Mouse (Mus musculus) kidney, adult 8-10 months (tissue): ENCODE results near the gene Galr3.
"Not testable (repeated sequence)": the region's sequence is repeated elsewhere in the genome, so short reads cannot be mapped to it uniquely, and the experiment has no call there.

ENCODE experiments used
- DNase-seq, 2 experiments: peaks; one replicate each; pipeline ENCODE4 v3.0.0; 2022

Gene Galr3

GRCm38 (mm10) chr15:79041585-79041984 is at the start of gene Galr3:
Gene Galr3 (plus strand): TSS chr15:79041885.
- DNase-seq: no peak

- DNase-seq: no peak
Measured at GRCm38 (mm10) chr15:78992235-78992634, 49.5 kb upstream of the Galr3 start.

DNA sequence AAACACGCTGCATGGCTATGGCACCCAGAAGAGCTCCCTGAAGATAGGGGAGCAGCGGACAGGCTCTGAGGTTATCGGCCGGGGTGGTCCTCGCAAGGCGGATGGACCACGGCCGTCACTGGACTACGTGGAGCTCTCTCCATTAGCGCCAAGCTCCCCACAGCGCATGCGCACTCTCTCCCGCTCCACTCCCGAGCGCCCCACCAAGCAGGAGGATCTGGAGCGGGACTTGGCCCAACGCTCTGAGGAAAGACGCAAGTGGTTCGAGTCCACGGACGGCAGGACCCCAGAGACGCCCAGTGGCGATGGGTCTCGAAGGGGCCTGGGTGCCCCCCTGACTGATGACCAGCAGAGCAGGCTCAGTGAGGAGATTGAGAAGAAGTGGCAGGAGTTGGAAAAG is 48.8 kb upstream of the Galr3 start:
- DNase-seq: no peak

DNA sequence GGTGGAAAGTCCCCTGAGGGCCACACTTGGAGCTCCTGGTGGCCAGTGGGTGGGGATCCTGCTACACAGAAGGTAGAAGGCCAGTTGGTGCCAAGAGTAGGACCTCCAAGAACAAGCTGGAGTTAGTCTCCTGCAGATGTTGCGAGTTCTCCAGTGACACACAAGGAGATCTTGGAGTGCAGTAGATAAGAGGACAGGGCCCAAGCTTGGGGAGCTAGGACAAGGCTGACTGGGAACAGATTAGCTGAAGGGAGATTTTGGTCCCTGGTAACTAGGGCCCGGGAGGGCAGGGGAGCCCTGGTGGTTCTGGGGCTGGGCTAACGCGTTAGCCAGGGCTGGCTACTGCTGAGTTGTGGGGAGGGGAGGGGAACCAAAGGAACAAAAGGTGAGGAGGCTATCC is 45.8 kb upstream of the Galr3 start:
- DNase-seq: peak in 1 of 2 experiments; percentile 35

DNA sequence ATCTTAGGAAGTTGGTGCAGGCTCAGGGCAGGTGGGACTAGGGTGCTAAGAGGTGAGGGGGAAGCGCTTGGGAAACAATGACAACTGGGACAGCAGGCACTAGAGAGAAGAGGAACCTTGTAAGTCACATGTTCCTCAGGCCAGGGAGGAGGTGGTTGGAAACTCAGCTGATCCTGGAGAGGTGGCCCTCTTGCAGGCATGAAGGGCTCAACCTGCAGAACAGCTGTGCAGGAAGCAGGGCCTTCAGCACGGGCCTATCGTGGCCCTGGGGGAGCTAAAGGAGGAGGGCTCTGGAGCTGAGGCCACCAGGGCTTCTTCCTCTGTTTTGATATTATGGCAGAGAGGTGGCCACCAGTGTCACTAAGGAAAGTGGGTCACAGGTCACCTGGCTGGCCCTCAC is 45.0 kb upstream of the Galr3 start:
- no peak for DNase-seq

DNA sequence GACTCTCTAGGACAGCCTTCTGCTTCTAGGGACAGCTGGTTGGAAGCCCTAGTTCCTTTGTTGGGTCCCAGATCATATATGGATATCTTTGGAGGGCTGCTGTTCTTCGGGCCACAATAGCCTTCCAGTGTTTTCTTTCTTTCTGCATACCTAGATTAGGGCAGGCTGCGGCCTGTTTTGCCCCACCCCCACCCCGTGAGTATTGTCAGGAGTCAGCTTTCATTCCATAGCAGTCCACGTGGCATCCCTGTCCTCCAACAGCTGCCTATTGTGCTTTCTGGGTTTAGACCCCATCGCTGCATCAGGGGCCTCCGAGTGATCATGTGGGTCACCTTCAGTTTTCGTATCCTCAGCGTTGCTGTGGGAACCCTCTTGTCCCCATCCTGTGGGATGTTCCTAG is 43.3 kb upstream of the Galr3 start:
- DNase-seq: no peak

DNA sequence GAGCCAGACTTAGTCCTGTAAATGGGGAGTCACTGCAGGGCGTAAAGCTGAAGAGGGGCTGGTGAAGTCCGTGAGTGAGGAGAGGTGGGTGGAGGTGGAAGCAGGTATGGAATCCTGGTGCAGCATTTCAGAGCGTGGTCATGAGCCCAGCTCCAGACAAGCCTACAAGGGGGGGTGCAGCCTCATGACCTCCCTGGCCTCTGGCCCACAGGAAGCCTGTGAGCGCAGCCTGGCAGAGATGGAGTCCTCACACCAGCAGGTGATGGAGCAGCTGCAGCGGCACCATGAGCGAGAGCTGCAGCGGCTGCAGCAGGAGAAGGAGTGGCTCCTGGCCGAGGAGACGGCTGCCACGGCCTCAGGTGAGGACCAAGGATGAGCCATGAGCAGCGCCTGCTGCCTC is 42.1 kb upstream of the Galr3 start:
- no peak for DNase-seq

DNA sequence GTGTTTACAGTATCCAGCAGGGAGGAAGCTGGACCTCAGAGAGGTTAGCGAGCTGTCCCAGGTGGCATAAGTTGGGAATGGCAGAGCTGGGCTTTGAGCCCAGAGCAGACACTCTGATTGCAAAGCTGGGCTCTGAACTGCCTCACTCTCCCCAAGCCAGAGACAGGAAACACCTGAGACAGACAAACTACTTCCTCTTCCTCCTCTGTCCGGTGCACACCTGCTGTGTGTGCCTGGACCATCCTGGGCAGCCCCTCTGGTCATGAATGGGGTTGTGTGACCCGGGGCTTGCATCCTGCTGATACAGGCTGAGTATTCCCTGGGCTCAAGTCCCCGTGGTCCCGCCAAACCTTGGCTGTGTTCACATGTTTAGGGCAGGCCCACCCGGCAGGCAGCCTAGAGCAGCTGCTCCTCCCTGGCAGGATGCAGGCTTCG is 41.3 kb upstream of the Galr3 start:
- no peak for DNase-seq

DNA sequence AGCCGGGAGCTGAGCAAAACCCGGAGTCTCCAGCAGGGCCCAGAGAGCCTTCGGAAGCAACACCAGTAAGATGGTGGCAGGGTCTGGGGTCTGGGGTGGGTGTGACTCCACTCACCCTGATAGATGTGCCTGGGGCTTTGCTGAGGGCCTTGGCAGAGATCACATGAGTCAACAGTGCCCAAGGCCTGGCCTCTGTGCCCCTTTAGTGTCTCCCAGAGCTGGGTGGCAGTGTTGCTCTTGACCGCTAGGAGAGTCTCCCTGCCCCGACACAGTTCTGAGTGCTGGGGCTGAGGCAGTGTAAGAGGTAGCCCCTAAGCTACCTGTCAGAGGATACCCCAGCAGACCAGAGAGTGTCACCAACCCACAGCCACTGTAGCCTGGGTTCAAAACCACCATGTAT is 40.1 kb upstream of the Galr3 start:
- DNase-seq: no peak

GRCm38 (mm10) chr15:79002036-79002435 is 39.6 kb upstream of the Galr3 start:
- peak; percentile 69 to 79 for DNase-seq

DNA sequence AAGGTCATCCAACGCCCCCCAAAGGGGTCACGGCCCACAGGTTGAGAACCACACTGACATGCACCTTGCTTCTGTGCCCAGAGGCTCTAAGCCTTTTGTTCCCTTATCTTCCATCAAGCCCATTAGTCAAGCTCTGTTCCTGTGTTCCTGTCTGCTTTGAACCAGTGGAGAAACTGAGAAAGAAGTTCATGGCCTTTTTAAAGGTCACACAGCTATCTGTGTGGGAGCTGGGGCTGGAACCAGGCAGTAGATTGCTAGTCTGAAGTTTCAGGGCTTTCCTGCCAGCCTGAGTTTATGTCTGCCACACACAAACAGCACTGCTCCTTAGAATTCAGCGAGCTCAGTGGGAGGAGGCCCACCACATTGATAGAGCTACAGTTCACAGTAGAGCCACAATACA is 38.6 kb upstream of the Galr3 start:
- no peak for DNase-seq

GRCm38 (mm10) chr15:79005581-79005980 is 36.1 kb upstream of the Galr3 start:
- DNase-seq: no peak

GRCm38 (mm10) chr15:79006638-79007037 is 35.0 kb upstream of the Galr3 start:
- DNase-seq: no peak

DNA sequence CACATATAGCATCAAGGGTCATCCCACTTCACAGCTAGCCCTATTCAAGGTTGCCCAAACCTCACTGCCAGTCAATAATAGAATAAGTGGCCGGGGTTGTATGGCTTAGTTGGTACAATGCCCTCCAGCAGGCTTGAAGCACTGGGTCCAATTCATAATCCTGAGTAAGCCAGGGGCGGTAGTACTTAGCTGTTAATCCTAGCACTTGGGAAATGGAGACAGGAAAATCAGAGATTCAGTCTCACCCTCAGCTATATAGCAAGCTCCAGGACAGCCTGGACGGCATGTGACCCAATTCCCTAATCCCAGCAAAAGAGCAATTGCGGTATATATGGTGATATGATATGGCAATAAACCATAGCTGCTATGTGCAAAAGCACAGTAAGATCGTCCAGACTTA is 34.6 kb upstream of the Galr3 start:
- DNase-seq: no peak

- DNase-seq: not testable (repeated sequence)
Measured at GRCm38 (mm10) chr15:79007836-79008235, 33.8 kb upstream of the Galr3 start.

GRCm38 (mm10) chr15:79009734-79010133 is 32.0 kb upstream of the Galr3 start:
- no peak for DNase-seq

DNA sequence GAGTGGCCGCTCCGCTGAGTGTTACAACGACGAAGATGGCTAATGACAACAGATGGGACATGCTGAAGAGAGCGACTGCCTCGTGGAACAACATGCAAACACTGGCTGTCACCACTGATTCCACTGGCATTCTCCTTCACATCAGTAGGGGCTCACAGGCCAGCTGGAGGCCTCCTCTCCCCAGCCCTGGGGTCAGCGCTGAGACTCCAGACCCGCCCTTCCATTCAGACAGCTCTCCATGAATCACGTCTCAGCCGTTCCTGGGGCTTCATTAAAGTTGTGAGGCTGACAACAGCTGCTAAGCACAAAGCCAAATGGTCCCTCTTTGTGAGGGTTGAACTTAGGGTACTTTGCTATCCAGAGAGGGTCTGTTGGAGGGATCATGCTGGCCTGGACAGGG is 30.1 kb upstream of the Galr3 start:
- no peak for DNase-seq

GRCm38 (mm10) chr15:79013382-79013781 is 28.3 kb upstream of the Galr3 start:
- DNase-seq: no peak

DNA sequence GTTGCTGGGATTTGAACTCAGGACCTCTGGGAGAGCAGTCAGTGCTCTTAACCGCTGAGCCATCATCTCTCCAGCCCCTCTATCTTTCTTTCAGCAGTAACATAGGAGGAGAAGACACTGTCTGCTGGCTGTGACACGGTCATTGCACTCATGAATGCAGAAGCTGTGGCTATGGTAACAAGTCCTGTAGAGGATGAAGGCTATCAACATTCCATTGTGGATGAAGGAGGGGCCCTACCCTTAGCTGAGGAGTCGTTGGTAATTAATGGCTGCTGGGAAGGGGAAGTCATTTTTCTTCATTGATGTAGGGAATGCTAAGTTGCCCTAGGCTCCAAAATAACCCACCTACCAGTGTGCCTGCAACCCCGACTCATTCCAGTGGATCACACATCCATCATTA is 23.5 kb upstream of the Galr3 start:
- no peak for DNase-seq

DNA sequence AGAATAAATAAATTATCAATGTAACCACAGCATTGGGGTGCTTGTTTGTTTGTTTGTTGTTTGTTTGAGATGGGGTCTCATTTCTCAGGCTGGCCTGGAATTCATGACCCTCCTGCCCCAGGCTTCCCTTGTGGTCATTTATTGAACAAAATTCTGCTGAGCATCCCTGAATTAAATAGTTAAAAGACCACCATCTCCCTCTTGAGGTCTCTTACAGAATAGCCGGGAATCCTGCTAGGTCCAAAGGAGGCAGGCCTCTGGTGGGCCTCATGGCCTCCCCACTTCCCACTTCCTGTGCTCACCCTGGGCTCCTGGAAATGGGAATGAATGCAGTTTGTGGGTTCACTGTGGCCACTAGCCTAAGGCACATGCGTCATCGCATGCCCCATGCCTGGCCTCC is 22.8 kb upstream of the Galr3 start:
- no peak for DNase-seq

- peak in 1 of 2 experiments; percentile 45 for DNase-seq
Measured at GRCm38 (mm10) chr15:79022671-79023230, 18.9 kb upstream of the Galr3 start.

DNA sequence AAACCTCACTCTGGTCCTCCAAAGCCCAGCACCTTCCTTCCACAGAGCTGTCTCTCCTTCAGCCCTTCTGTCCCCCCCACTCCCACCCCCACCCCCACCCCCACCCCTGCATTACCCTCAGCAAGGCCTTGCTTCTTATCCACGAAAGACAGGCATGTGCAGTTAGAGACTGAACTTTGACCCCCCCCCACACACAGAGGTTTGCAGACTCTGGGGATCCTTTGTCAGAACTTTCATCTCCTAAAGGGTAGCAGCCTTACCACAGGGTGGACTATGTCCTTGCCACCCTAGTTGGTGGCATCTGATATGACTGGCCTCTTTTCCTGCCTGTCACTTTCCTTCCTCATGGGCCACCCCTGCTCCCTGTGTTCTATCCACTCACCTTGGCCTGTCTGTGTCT is 18.3 kb upstream of the Galr3 start:
- DNase-seq: peak in 1 of 2 experiments; percentile 42

DNA sequence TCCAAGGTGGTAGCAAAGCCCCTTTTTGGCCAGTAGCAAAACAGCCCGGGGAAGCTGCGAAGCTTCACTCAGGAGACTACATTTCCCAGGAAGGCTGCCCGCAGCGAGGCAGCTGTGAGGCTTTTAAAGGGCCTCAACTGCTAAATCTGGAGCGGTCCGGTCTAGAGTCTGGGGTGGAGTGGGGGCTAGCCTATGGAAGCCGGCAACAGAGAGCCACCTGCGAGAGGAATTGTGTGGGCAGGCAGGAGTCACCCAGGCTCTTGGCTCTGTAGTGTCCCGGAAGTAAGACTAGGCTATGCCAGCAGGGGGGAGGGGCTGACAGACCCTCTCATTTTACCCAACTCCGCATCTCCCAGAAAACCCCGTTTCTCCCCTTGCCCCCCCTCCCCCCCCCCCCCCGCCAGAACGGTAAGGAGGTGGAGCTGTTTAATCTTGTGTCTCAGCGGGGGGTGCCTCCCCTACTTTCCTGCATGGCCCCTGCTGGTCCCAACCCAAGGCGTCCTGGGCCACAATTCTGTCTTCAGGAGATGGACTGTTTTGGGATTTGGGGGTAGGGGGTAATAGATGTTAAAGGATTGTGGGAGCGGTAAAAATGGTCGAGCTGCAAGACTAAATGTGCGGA is 15.9 kb upstream of the Galr3 start:
- peak in 1 of 2 experiments; percentile 36 for DNase-seq

DNA sequence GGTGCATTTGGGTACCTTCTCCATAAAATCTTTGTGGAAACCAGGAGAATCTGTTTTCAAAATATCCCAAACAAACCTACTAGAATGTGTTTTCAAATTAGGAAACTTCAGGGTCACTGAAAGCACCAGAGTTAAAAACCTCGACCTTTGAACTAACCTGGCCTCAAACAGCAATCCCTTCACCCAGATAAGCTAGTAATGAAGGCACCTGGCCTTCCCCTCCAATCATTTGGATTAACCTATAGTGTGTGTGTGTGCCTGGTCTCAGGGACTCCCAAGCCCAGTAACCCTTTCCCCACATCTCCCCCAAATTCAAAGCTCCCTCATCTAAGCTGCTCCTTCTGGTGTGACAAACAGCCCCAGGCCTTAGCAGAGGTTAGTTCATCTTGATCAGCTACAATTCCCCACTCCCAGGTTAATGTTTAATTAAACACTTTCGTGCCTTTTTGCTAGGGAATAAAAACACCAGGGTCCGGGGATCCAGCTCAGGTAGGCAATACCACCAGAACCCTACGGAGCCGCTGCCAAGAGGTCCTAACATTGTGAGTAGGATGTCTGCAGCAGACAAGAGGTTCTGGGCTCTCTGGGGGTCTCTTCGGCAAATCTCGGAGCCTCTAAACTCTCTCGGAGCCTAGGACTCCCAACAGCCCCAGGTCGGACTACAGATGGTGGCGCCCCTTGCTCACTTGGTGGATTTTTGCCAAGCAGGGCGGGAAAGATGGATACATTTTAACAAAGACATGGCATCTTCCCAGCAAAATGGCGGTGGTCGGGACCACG is 15.0 kb upstream of the Galr3 start:
- DNase-seq: peak; percentile 70 to 72
